Mouse (Mus musculus) A20 (cell line): ENCODE measurements around the gene Intu.

Source experiments
- DNase-seq: peaks from one replicate; pipeline ENCODE4 v3.0.0-alpha.2; 2011; ENCODE audit warnings: low read depth, low spot score

Gene Intu

DNA sequence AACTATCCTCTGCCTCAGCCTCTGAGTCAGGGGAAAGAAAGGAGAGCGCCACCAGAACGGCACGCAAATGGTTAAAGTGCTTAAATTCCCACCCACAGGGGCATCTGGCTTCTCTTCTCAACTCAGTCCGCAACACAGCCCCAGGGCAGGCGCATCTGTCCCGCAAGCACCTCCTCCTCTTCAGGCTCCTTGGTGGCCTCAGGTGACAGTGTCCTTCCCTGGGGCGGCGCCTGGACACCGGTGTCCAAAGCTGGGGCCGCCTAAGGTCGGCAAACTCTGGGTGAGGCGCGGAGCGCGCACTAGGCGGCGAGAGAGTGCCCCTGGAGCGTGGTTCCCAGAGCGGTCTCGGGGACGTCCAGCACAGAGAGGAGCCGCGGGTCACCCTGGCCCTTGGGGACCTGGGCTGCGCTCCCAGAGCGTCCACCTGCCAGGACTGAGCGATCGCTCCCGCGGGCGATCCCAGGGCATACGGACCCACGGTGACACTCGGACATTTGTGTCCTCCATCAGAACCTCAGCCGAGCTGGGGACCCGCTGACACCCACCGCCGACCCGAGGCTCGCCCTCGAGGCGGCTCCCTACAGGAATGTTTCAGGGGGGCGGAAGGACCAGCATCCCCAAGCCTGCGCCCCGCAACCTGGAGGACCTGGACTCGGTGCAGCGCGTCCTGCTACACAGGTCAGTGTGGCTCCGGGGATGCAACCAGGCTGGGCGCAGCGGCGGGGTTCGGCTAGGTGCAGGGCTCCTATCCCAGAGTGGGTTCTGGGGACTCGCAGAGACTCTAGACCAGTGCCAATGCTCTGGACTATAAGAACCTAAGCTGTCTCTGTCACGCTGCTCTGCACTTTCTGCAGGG, at the start of gene Intu:
Gene Intu (plus strand): TSS at position 1 of the 856 bp plus-strand sequence.
- no peak for DNase-seq

DNA sequence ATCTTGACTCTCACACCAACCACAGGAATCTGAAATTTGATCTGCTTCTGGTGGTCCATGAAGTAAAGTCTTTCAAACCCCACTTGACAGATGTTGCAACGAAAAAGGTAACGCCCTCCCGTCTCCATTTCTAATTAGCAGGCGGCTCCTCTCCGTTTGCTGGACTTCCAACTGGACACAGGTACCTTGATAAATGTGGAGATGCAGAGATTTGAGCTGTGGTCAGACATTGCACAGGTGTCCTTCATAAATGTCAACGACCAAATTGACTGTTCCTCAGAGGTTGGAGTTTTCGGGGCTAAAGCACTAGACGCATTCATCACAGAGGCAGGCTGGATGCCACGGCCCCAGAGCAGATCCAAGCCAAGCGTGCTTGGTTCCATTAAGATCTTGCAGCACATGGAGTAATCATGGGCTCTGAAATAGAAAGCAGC, 47.8 kb upstream of the Intu start:
- DNase-seq: no peak

DNA sequence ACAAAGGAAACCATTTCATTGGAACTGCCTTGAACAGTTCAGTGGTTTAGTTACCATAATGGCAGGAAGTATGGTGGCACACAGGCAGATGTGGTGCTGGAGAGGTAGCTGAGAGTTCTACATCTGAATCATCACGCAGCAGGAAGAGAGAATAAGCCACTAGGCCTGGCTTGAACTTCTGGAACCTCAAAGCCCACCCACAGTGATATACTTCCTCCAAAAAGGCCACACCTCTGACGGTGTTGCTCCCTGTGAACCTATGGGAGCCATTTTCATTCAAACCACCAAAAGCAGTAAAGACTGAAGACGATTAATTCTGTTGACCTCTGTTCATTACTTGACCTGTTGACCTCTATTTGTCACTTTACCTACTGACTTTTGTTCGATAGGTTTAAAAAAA, 43.7 kb upstream of the Intu start:
- DNase-seq: no peak

DNA sequence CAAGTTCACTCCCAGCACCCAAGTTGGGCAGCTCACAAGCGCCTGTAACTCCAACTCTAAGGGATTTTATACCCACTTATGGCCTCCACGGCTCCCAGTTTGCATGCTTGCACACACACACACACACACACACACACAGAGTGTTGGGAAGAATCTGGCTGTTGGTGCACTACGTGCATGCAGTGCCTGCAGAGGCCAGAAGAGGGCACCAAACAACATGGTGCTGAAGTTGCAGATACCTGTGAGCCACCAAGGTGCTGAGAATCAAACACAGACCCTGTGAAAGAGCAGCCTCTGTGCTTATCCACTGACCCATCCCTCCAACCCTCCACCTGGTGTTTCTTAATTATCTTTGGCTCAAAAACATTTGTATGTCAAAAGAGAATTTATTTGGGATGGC, 39.3 kb upstream of the Intu start:
- peak; percentile 27 for DNase-seq

DNA sequence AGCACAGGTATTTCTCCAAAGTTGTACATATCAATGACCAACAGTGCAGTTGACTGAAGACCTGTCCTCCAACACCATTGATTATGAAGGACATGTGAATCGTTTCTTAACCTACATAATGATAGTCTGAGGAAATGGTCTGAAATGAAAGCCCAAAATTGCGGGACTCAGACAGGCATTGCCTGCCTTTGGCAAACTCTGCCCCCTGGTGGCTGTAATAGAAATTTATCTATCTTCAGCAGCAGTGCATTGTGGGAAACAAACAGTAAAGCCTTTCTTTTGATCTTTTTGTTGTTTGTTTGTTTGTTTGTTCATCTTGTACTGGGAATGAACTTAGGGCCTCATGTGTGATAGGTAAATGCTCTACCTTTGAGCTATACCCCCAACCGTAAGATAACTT, 32.2 kb upstream of the Intu start:
- DNase-seq: peak; percentile 52

DNA sequence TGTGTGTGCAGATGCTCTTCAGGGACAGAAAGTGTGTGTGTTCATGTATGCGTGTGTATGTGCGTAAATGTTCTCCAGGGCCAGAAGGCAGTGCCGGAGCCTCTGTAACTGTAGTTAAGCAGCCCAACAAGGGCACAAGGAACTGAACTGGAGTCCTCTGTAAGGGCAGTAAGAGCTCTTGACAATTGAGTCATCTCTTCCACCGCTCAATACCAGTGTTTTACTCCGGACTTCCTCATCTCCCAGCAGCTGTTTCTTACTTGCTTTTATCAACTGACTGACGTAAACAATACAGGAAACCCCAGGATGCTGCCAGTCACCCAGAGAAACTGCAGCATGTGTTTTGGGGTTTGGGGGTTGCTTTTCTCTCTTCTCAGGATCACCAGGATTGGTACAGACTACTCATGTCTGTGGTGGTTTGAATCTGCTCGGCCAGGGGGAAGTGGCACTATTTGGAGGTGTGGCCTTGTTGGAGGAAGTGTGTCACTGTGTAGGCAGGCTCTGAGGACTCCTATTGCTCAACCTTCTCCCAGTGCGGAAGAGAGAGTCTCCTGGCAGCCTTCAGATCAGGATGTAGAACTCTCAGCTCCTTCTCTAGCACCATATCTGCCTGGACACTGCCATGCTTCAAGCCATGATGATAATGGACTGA, 30.8 kb upstream of the Intu start:
- DNase-seq: no peak

DNA sequence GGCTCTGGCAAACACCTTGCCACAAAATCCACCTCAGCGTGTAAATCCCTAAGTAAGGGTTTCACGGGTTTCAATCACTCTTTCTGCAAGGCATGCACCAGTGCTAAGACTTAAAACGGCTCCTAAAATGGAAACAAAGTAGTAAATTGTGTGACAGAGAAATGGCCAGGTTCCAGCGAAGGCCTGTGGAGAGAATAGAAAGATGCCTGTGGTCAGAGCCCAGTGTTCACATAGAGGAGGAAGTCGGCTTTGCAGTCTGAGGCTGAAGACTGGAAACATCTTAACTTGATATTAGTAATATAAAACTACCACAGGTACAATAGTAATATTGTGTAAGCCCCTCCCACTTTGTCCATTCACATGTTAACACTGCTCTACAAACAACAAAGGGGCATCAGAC, 26.7 kb upstream of the Intu start:
- DNase-seq: no peak

DNA sequence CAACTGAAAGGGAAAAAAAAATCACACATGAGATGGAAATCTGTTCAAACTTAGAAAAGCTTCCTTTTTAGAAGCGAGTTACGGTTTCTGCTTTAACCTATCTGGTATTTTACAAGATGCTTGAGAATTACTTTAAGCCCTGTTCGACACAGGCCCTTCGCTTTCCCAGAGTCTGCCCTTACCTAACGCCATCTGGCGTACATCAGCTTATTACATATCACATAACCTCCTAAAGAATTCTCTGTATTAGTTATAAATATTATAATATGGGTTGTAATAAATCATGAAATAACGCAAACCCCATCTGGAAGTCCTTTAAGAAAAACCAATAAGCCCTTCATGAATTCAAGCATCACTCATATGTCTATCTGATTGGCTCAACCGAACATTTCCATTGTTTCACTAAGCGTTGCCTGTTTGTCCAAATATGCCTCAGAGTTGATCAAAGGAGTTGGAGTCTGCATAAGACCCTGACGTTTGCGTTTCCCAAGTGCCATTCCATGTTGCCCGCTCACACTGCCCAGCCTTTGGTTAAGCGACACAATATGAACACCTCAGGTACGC, 25.6 kb upstream of the Intu start:
- DNase-seq: no peak

DNA sequence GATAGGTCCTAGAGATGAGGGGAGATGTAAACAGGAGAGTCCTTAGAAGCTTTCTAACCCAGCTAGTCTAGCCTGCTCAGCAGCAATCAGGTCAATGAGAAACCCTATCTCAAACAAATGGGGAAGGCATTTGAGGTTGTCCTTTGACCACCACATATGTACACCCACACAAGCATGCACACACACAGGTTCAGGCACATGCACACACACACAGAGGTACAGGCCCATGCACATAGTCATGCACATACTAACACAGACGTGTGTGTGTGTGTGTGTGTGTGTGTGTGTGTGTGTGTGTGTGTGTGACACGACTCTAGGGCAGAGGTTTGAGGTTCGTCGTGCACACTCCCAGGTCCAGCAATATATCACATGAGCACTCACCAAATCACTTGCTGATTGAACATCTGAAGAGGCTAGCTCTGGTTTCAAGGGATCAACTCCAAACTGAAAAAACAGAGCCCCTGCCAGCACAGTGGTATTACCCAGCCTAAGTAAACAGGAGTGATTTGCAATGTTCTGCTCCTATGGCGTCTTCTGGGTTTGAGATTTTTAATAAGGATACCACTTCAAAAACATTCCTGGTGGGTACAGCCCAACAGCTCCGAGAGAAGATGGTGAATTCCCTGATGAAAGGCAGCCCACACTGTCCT, 22.0 kb upstream of the Intu start:
- no peak for DNase-seq

DNA sequence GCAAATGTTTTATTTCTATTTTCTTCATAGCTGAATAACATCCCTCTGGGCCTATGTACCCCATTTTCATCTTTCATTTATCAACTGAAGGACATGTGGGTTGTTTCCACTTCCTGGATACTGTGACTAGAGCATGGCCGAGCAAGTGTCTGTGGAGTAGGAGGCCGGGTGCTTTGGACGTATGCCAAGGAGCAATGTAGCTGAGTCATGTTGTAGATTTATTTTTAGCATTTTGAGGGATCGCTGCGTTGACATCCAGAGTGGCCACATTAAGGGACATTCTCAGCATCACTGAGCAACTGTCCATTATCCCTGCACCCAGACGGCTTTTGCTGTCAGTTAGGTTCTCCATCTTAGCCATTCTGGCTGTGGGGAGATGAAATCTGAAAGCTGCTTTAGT, 20.5 kb upstream of the Intu start:
- DNase-seq: no peak

DNA sequence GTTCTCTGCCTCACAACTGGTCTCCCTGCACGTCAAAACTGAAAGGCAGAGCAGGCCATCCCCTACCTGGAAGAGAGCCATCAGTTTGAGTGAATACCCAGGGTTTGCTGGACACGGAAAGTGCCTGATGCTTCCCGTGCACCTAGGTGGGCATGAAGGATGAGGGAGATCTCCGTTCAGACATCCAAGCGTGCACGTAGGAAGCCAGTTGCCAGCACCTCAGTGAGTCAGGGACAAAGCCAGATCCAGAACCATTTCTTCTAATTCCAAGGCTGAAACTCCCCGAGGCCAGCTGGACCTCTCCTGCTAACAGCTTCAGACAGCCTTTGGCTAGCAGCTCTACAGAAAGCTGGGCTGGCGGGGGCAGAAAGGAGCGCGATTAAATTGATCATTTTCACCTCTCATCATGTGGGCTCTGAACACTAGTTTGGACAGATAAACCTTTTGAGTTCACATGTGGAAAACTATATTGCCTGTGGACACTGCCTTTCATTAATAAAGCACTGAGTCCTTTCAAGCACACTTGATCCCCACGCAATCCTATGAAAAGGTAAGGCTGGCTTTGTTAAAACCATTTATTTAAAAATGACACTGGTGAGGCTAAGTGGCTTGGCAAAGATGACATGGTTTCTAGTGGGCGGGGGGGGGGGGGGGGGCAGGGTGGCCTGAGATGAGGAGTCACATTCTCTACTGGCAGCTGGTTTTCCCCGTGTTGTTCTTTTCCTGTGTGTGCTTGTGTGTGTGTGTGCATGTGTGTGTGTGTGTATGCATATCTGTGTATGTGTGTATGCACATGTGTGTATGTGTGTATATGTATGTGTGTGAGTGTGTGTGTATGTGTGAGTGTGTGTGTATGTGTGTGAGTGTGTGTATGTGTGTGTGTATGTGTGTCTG, 17.9 kb upstream of the Intu start:
- DNase-seq: no peak

DNA sequence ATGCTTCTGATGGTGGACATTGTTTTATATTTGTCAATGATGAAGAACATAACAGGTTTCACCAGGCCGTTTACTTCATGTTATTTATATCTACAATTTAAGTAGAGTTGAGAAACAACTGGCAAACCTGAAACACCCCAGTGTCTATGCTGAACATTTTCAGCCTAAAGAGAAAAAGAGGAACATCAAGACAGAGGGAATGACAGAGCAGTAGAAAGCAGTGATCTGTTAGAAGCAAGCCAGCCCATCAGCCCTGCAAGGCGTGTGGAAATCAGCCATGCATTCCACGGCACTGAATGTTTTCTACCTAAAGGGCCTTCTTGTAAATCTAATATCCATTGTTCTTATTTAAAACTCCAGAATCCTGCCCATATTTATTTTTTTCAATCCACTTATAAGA, 12.8 kb upstream of the Intu start:
- DNase-seq: no peak

DNA sequence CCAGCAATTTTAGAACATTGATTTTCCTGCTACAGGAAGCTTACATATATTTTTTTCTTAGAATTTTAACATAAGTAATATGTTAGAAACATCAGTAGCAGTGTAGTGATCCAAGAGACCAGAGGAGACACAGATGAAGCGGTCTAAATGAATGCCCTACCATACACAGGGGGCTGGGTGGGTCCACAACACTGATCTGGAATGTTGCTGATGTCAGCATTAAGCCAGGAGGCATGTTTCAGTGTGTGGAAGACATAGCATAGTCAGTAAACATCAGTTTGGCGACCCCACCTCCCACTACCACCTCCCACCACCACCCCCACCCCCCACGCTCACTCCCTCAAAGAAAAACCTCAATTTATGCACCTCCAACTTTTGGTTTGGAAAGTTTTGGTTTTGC, 11.5 kb upstream of the Intu start:
- DNase-seq: no peak

DNA sequence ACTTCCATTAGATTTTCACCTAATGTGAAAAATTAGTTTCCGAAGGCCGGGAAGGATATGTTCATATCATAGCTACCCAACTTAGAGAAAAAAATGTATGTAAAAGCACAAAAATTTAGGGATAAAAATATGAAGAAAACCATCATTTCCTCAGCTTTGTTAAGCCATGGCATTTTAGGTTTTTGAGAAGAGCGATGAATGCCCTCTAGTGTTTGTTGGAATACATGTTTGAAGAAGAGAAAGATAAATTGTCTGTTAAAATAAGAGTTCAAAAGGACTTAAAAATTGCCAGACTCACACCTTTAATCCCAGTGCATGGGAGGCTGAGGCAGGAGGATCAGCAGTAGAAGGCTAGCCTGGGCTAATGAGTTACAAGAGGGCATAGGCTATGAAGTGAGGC, 10.5 kb upstream of the Intu start:
- DNase-seq: no peak

DNA sequence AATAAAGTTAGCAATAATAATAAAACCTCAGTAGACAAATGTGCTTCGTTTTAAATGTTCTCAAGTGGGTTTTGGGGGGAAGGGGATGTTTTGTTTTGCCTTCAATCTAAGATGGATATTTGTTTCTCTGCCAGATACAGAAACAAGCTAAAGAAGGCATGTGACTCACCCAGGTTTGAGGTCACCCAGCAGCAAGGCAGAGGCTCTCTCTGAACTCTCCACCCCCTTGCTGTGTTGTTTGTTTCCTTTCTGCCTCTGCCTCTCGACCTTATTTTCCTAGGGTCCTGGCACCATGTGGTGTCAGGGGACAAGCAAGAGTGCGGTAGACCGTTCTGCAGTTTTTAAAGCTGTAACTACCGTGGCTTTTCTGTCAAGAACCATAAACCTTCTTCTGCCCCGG, 8.6 kb upstream of the Intu start:
- no peak for DNase-seq

DNA sequence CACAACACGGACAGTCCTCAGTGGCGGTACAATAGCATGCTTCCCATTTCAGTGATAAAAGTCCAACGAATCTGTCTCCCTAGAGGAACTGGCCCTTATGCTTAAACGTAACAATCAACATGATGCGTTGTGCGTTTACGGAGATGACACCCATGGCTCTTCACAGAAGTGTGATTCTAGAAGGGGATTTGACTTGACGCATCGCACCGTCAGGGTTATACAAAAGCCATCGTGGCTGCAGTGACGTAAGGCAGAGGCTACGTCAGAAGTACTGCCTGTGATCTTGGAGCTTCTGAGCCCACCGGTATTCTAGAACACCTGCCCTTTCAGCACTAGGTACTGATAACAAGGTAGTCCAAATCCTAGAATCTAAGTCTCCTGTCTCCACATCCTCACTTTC, 8.2 kb upstream of the Intu start:
- peak; percentile 55 for DNase-seq

DNA sequence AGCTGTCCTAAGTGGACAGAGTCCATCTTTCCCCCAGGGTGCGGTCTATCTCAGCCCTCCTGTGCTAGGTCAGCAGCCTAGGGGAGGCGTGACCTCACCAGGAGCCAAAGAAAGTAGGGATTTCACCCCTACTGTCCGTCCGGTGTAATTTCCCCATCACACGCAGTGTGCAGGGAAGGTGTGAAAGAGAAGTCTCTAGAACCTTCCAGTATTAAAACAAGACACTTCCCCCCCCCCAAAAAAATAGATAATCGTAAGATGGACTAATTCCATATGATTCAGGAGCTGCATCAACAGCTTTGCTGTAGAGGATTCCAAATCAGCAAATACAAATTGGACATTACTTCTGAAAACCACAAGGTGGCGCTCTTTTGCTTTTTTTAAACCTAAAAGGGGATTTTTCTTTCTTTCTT, 7.7 kb upstream of the Intu start:
- DNase-seq: peak; percentile 72

DNA sequence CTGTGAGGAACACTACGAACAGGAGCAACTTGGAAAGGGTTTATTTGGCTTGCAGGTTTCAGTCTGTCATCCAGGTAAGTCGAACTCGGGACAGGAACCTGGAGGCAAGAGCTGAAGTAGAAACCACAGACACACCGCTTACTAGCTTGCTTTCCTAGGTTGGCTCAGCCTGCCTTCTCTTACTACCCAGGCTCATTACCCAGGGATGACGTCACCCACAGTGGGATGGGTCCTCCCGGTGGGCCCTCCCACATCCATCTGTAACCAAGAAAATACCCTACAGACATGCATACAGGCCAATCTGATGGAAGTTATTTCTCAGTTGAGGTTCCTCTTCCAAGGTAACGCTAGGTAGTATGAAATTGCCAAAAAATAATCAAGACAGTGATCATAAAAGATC, 6.2 kb upstream of the Intu start:
- DNase-seq: no peak

DNA sequence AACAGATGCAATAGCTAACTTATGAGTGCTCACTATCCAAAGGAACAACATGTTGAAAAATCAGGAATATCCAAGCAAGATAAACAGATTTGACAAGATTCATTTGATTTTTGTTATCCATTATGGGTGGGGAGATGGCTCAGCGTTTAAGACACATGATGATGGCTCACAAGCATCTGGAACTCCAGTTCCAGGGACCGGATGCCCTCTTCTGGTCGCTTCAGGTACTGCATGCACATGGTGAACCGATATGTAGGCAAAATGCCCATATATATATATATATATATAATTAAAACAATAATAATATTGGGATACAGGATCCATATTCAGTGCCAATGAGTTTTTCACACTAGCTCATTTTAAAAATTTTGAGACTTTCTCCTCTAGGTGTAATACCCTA, 5.7 kb upstream of the Intu start:
- peak; percentile 72 for DNase-seq

DNA sequence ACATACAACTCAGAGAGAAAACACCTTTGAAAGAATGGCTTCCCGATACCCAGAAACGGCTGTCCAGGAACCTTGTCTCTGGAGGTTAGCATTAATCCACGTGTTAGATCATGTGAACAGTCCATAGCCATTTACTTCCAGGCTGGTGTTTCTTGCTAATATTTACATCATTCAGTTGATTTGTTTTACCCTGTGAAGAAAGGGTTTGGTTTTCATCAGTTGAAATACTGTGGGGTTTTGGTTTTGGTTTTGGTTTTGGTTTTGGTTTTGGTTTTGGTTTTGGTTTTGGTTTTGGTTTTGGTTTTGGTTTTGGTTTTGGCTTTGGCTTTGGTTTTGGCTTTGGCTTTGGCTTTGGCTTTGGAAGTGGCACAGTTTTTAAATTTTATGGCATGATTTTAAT, 5.0 kb upstream of the Intu start:
- no peak for DNase-seq

DNA sequence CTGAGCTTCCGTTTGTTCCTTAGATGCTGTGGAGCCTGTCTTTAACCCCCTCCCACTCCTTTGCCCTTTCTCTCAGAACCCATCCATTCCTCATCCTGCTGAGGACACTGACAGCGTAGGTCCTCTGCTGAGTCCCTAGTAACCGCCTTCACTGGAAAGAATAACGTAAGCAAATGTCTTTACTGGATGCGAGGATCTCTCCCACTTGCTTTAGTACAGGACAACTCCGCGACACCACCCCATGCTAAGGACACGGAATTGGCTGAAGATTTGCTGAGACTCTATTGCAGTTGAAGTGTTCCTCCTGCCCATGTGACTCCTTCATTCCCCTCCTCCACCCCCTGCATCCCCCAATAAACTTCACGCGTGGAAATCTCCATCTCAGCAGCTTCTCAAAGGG, 3.9 kb upstream of the Intu start:
- DNase-seq: no peak
